Mouse (Mus musculus): ENCODE measurements at regions not wholly inside any gene's neighbourhood (a gene's known extent, or its start where the extent isn't known, plus 50 kb on each side); places are given as distances from the start of the nearest gene placed in this dataset.

DNA sequence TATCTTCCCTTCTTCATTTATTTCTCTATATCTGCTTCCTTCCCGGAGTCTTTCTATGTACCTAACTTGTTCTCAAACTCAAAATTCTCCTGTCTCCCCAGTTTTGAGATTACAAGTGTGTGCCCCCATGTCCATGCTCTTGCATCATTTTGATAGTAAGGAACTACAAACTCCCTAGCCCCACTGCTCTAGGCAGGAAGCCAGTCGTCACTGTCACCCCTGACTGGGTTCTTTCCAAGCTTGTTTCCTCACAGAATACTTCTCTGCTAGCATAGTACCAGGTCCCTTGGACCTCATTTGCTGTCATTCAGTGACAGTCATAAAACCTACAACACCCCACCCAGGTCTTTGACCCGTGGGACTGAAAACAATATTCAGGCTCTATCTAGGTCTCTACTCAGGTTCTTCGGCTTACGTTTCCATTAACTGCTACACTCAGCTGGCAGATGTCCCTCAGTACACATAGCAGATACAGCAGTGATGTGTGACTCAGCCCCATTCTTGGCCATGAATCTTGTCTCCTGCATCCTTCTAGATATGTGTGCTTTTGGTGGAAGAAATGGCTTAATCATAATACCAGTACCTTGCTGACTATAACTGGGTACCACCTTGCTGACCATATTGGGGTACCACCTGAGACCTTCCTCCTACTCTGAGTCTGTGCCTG lies 89.3 kb upstream of the Atg10 start:
- TF ChIP-seq CTCF (IDR thresholded peaks at IDR 0.05; ENCODE audit: insufficient read depth, low read length) (no peak), POLR2A (IDR thresholded peaks at IDR 0.05; ENCODE audit: borderline replicate concordance, extremely low read depth, low read depth, low read length) (no peak)

Measured in lung, adult 2 months (tissue).